Mouse (Mus musculus) layer of hippocampus, adult 2 months (tissue): ENCODE measurements at regions not wholly inside any gene's neighbourhood (a gene's known extent, or its start where the extent isn't known, plus 50 kb on each side); places are given as distances from the start of the nearest gene placed in this dataset.

Source experiments
- DNase-seq, 2 experiments: peaks; one replicate each; pipeline ENCODE4 v3.0.0; 2022; ENCODE audit warnings: low spot score in 2 of 2
- H3K27ac ChIP-seq: fragments of 200-600 bp; 2 replicates; pipeline ENCODE4 v1.8.1; 2022
- H3K4me3 ChIP-seq: fragments of 200-600 bp; 2 replicates; pipeline ENCODE4 v1.8.1; 2022; ENCODE audit warnings: mild to moderate bottlenecking
- CTCF ChIP-seq: fragments of 200-600 bp; conservative IDR thresholded peaks from 2 replicates; pipeline ENCODE4 v1.8.1; 2022; ENCODE audit warnings: antibody characterized with exemption, mild to moderate bottlenecking, moderate library complexity
- microRNA-seq, 2 experiments: library from miRNA; unstranded; fragments of <30 nt; microRNA quantifications; one replicate each; pipeline ENCODE4 v1.2.0; 2021

- no peak for DNase-seq
- no peak for TF ChIP-seq CTCF
- no peak overlapping the region for H3K27ac ChIP-seq
- no peak overlapping the region for H3K4me3 ChIP-seq
These were observed 115.0 kb upstream of the Ccdc54 start for GRCm38 (mm10) chr16:50705921-50706320.

- no peak for TF ChIP-seq CTCF
- Histone ChIP-seq H3K4me3 (no peak overlapping the region), H3K27ac (no peak overlapping the region)
- no peak for DNase-seq
These were observed 110.0 kb upstream of the Ccdc54 start for GRCm38 (mm10) chr16:50700811-50701517.

- no peak for DNase-seq
- no peak for TF ChIP-seq CTCF
- Histone ChIP-seq H3K4me3 (no peak overlapping the region), H3K27ac (no peak overlapping the region)
These were observed 109.2 kb upstream of the Ccdc54 start for GRCm38 (mm10) chr16:50700123-50700522.

- TF ChIP-seq CTCF: no peak
- no peak overlapping the region for H3K27ac ChIP-seq
These were observed 106.8 kb upstream of the Ccdc54 start for GRCm38 (mm10) chr16:50697722-50698121.

GRCm38 (mm10) chr16:50696052-50696451 is 105.1 kb upstream of the Ccdc54 start:
- Histone ChIP-seq H3K4me3 (no peak overlapping the region), H3K27ac (no peak overlapping the region)
- no peak for TF ChIP-seq CTCF
- no peak for DNase-seq

More at GRCm38 (mm10) chr16:50697722-50698121, 106.8 kb upstream of the Ccdc54 start:
- no peak overlapping the region for H3K4me3 ChIP-seq
- no peak for DNase-seq

GRCm38 (mm10) chr16:50694045-50694444 is 103.1 kb upstream of the Ccdc54 start:
- TF ChIP-seq CTCF: no peak
- no peak for DNase-seq

GRCm38 (mm10) chr16:50690818-50691217 is 99.9 kb upstream of the Ccdc54 start:
- DNase-seq: no peak
- Histone ChIP-seq H3K4me3 (no peak overlapping the region), H3K27ac (no peak overlapping the region)
- TF ChIP-seq CTCF: no peak

More at GRCm38 (mm10) chr16:50694045-50694444, 103.1 kb upstream of the Ccdc54 start:
- Histone ChIP-seq H3K4me3 (no peak overlapping the region), H3K27ac (no peak overlapping the region)

GRCm38 (mm10) chr16:50689525-50689924 is 98.6 kb upstream of the Ccdc54 start:
- TF ChIP-seq CTCF: no peak
- Histone ChIP-seq H3K27ac (no peak overlapping the region), H3K4me3 (peak overlapping the region; percentile 51)
- DNase-seq: no peak

- DNase-seq: peak in 1 of 2 experiments; percentile 24
- H3K4me3 ChIP-seq: peak overlapping the region; percentile 51
- H3K27ac ChIP-seq: no peak overlapping the region
- TF ChIP-seq CTCF: peak; percentile 81
These were observed 98.0 kb upstream of the Ccdc54 start for GRCm38 (mm10) chr16:50688818-50689506.

- no peak for DNase-seq
- Histone ChIP-seq H3K4me3 (no peak overlapping the region), H3K27ac (no peak overlapping the region)
- TF ChIP-seq CTCF: no peak
These were observed 88.7 kb upstream of the Ccdc54 start for GRCm38 (mm10) chr16:50679698-50680097.

- DNase-seq: peak in 1 of 2 experiments; percentile 35
- TF ChIP-seq CTCF: no peak
- Histone ChIP-seq H3K4me3 (no peak overlapping the region), H3K27ac (peak overlapping the region; percentile 83)
These were observed 82.4 kb upstream of the Ccdc54 start for GRCm38 (mm10) chr16:50673339-50673738.

- H3K27ac ChIP-seq: no peak overlapping the region; the same call in 1 of the 2 replicates
- no peak for DNase-seq
- peak; percentile 66 for TF ChIP-seq CTCF
- no peak overlapping the region for H3K4me3 ChIP-seq
These were observed 81.8 kb upstream of the Ccdc54 start for GRCm38 (mm10) chr16:50672713-50673112.

- no peak for DNase-seq
- TF ChIP-seq CTCF: no peak
- Histone ChIP-seq H3K27ac (no peak overlapping the region), H3K4me3 (no peak overlapping the region)
These were observed 80.2 kb upstream of the Ccdc54 start for GRCm38 (mm10) chr16:50671170-50671569.

- DNase-seq: no peak
- no peak overlapping the region for H3K27ac ChIP-seq
- no peak for TF ChIP-seq CTCF
- H3K4me3 ChIP-seq: no peak overlapping the region
These were observed 73.3 kb upstream of the Ccdc54 start for GRCm38 (mm10) chr16:50664240-50664639.

Small RNA genes in the stretch of these regions (microRNA-seq; reads per million reads assigned to microRNA genes)
- gene Mir6363: 0 reads per million in 2 experiments
